Mouse (Mus musculus) liver, embryonic 16.5 days (tissue): Measurements from ENCODE around the gene Sp6. TPM values are rescaled to one million over a fixed set of nuclear protein-coding genes. Genes with fewer than 3 reads are reported as not detected.

ENCODE experiments used
- ATAC-seq: fragments of 200-750 bp; cut with Nextera tagmentation; 2 replicates; pipeline ENCODE4 v1.8.0; 2017; ENCODE audit warnings: low read depth, mild to moderate bottlenecking, moderate number of reproducible peaks, moderate library complexity
- H3K27ac ChIP-seq: fragments of 300-500 bp; sonication (generic); 2 replicates; pipeline ENCODE4 v1.5.1; 2014; ENCODE audit warnings: mild to moderate bottlenecking, low read length
- H3K27me3 ChIP-seq: fragments of 300-500 bp; sonication (generic); 2 replicates; pipeline ENCODE4 v1.6.1; 2014; ENCODE audit warnings: low read depth, low read length, mixed read lengths; ENCODE audit not compliant: control insufficient read depth, insufficient read depth
- H3K36me3 ChIP-seq: fragments of 300-500 bp; sonication (generic); 2 replicates; pipeline ENCODE4 v1.6.1; 2014; ENCODE audit warnings: mild to moderate bottlenecking; ENCODE audit not compliant: control insufficient read depth, insufficient read depth
- H3K4me1 ChIP-seq: fragments of 300-500 bp; sonication (generic); 2 replicates; pipeline ENCODE4 v1.6.1; 2014; ENCODE audit warnings: low read depth, low read length, mixed read lengths; ENCODE audit not compliant: control insufficient read depth
- H3K4me2 ChIP-seq: fragments of 300-500 bp; sonication (generic); 2 replicates; pipeline ENCODE4 v1.6.1; 2014; ENCODE audit warnings: low read depth, low read length, mixed read lengths
- H3K4me3 ChIP-seq: fragments of 300-500 bp; sonication (generic); 2 replicates; pipeline ENCODE4 v1.5.1; 2014; ENCODE audit warnings: low read depth, mild to moderate bottlenecking, low read length
- H3K9ac ChIP-seq: fragments of 300-500 bp; sonication (generic); 2 replicates; pipeline ENCODE4 v1.6.1; 2014; ENCODE audit warnings: low read depth, low read length
- H3K9me3 ChIP-seq: fragments of 300-500 bp; sonication (generic); replicated peaks from 2 replicates; pipeline ENCODE4 v1.6.1; 2016; ENCODE audit warnings: low read length; ENCODE audit not compliant: control insufficient read depth
- WGBS: fragments of 180-500 bp; shearing (Covaris S2); extraction: QIAGEN DNeasy Blood & Tissue Kit; methylation state at CpG from one replicate; pipeline ENCODE4 v1.1.7; 2014; ENCODE audit not compliant: insufficient replicate concordance; 5-methylcytosine and 5-hydroxymethylcytosine counted together
- polyA plus RNA-seq: library from polyadenylated mRNA; unstranded; fragments of >200 nt; fragmentation: Nextera tagmentation; extraction: Ambion mirVana; gene quantifications from 2 replicates; pipeline ENCODE4 v1.2.1, GENCODE M21; 2015

The Sp6 gene
- polyA plus RNA-seq, 1 experiment from 2014 or later, result not detected

DNA sequence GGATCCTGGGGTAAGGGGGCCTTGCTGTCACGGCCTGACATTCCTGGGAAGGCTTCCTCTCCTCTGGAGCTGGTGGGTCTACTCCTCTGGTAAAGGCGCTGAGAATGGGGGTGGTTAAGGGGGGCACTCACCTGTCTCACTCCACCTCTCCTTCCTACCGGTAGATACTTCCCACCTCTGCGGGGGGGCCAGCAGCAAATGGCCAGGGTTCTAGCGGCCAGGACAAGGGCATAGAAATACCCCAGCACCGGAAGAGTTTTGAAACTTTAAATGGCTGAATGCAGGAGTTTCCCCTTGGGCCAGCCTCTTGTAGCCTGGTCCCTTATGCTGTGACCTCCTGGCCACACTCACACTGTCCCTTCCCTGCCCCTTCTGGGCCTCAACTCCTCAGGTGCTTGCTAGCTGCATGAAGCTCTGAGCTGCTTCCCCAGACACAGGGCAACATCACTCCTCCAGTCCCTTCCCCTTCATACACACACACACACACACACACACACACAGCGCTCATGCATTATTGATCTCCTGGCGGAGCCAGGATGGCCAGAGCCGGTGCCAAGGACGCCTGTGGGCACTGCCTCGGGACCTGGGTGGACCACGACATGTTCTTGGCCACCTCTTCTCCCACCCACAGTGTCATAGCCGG, 37.9 kb downstream of the Sp6 start:
- H3K4me1 ChIP-seq, result peaks cover 23% of the 10 kb centered on the region
- H3K4me2 ChIP-seq, result peak overlapping the region; percentile 75
- WGBS, result 11% methylated on average over 13 of the region's 13 CpGs
- H3K27me3 ChIP-seq, result no peaks in the 10 kb centered on the region
- H3K4me3 ChIP-seq, result peak overlapping the region; percentile 62
- peak overlapping the region; percentile 73 for H3K9ac ChIP-seq
- 0 out of 2 replicates have a peak, but pooled peaks have one; percentile 7 for ATAC-seq
- no peaks in the 10 kb centered on the region for H3K36me3 ChIP-seq
- no peaks in the 10 kb centered on the region for H3K9me3 ChIP-seq
- H3K27ac ChIP-seq, result peak overlapping the region; percentile 18; the same call in 1 of the 2 replicates

DNA sequence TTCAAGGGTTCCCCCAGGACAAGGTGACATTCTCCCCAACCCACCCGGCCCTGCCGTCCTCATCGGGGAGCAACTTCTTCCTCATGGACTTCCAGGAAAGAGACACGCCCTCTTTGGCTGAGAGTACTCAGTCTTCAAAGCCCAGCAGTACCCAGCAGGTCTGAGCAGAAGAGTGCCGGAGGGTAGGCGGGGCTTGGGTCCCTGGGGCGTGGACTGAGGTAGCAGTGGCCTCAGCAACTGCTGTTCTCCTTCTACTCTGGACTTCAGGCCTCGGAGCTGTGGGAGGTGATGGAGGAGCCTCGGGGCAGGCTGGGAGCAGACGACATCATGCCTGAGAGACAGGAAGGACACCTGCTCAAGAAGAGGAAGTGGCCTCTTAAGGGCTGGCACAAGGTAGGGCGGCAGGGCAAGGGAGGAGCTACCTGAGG, 39.0 kb downstream of the Sp6 start:
- peak; percentile 64 for ATAC-seq
- Histone ChIP-seq H3K9ac (peak overlapping the region; percentile 73; the same call in 1 of the 2 replicates), H3K9me3 (no peaks in the 10 kb centered on the region), H3K27ac (no peak overlapping the region), H3K27me3 (no peaks in the 10 kb centered on the region), H3K36me3 (no peaks in the 10 kb centered on the region), H3K4me1 (peaks cover 23% of the 10 kb centered on the region), H3K4me3 (peak overlapping the region; percentile 62), H3K4me2 (peak overlapping the region; percentile 75)
- 20% methylated on average over 11 of the region's 11 CpGs for WGBS

DNA sequence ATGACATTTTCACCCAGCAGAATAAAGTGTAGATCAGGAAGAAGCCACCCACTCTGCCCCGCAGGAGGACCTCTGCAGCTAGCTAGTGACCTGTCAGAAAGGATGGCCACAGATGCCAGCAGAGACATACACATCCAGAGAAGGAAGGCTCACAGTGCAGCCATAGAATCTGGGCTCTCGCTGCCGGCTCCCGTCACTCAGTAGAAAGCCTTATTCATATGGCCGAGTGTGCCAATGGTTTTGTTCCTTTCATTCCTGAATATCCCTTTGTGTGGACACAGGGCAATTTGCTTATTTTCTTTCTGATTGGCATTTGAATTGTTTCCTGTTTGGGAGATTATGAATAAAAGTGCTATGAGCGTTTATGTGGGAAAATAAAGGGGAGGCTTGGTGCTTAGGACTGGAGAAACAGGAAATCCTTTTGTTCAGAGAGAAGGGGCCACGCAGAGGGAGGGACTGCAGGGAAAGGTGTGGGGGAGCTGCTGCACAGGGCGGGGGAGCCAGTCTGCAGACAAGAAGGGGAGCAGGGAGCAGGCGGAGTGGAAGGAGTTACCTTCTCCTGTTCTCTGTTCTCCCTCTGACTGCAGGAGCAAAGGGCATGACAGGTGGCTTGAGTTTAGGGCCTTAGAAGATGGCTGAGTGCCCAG, 50.2 kb downstream of the Sp6 start:
- Histone ChIP-seq H3K9ac (no peak overlapping the region), H3K4me1 (no peaks in the 10 kb centered on the region), H3K36me3 (peaks cover 2% of the 10 kb centered on the region; the same call in 1 of the 2 replicates), H3K9me3 (no peaks in the 10 kb centered on the region), H3K27me3 (no peaks in the 10 kb centered on the region), H3K4me2 (no peak overlapping the region), H3K4me3 (no peak overlapping the region), H3K27ac (no peak overlapping the region)
- no peak for ATAC-seq
- WGBS, result 46% methylated on average over 9 of the region's 9 CpGs

DNA sequence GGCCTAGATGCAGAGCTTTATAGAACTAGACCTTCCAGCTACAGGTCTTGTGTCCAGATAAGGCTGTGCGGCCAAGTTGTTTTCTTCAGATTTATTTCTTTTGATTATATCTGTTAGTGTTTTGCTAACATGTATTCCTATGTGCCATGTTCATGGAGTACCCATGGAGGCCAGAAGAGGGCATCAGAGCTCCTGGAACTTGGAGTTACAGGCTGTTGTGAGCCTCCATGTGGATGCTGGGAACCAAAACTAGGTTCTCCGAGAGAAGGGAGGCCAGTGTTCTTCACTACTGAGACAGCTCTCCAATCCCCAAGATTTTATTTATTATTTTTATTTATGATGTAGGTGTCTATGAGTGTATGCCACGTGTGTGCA, 50.7 kb downstream of the Sp6 start:
- Histone ChIP-seq H3K4me1 (no peaks in the 10 kb centered on the region), H3K27ac (no peak overlapping the region), H3K4me2 (no peak overlapping the region), H3K27me3 (no peaks in the 10 kb centered on the region), H3K9me3 (no peaks in the 10 kb centered on the region), H3K9ac (no peak overlapping the region), H3K4me3 (no peak overlapping the region), H3K36me3 (peaks cover 2% of the 10 kb centered on the region; the same call in 1 of the 2 replicates)
- WGBS, result 72% methylated on average over 3 of the region's 3 CpGs
- no peak for ATAC-seq

DNA sequence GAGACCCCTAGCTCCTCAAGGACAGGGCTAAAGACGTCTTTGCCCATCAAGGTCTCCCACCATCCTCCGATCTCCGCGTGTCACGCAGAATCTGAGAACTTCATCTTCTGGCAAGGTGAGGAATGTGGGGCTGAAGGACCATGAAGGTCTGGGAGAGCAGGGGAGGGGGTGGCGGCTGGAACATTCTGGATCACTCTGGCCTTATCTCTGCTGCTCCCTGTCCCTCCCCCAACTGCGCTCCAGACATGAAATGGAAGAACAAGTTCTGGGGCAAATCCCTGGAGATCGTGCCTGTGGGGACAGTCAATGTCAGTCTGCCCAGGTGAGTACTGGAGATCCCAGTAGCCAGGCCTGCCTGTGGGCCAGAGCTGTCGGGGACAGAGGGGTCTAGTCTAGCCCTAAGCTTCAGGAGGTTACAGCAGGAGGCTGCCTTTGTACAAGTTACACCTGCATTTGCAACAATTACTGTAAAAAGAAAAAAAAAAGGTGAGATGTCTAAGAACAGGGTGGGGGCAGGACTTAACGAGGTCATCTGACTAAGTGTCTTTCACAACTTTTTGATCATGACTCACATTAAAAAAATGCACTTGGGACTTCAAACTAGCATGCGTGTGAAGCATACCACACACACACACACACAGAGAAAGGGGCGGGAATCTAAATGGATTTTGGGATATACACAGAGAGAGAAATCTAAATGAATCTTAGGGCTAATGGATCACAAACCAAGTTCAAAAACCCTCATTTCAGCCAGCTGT, 52.5 kb downstream of the Sp6 start:
- no peaks in the 10 kb centered on the region for H3K4me1 ChIP-seq
- H3K9me3 ChIP-seq, result no peaks in the 10 kb centered on the region
- H3K27me3 ChIP-seq, result no peaks in the 10 kb centered on the region
- WGBS, result 80% methylated on average over 12 of the region's 12 CpGs
- no peak overlapping the region for H3K9ac ChIP-seq
- no peak for ATAC-seq
- no peak overlapping the region for H3K27ac ChIP-seq
- H3K4me2 ChIP-seq, result no peak overlapping the region
- no peaks in the 10 kb centered on the region; the same call in 1 of the 2 replicates for H3K36me3 ChIP-seq
- H3K4me3 ChIP-seq, result no peak overlapping the region

DNA sequence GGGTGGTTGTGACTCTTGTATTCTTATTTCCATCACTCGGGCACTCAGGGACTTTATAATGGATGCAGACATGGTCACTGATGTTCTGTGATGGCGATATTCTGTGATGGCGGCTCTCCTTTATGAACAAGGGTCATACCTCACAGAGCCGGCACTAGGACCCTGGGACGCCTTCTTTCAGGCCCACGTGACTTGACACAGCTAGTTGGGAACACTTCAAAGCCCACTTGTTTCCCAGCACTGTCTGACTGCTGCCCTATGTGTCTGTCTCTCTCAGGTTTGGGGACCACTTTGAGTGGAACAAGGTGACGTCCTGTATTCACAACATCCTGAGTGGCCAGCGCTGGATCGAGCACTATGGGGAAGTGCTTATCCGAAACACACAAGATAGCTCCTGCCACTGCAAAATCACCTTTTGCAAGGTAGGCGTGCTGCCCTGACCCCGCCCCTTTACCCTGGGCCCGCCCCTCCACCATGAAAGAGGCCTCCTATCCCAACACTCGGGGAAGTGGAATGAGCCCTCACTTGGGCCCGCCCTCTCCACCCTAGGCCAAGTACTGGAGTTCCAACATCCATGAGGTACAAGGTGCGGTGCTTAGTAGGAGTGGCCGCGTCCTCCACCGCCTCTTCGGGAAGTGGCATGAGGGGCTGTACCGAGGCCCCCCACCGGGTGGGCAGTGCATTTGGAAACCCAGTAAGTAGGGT, 53.6 kb downstream of the Sp6 start:
- 69% methylated on average over 22 of the region's 22 CpGs for WGBS
- Histone ChIP-seq H3K9ac (no peak overlapping the region), H3K36me3 (no peaks in the 10 kb centered on the region; the same call in 1 of the 2 replicates), H3K27me3 (no peaks in the 10 kb centered on the region), H3K9me3 (no peaks in the 10 kb centered on the region), H3K27ac (no peak overlapping the region), H3K4me1 (no peaks in the 10 kb centered on the region), H3K4me3 (no peak overlapping the region), H3K4me2 (no peak overlapping the region)
- 0 out of 2 replicates have a peak, but pooled peaks have one; percentile 16 for ATAC-seq

DNA sequence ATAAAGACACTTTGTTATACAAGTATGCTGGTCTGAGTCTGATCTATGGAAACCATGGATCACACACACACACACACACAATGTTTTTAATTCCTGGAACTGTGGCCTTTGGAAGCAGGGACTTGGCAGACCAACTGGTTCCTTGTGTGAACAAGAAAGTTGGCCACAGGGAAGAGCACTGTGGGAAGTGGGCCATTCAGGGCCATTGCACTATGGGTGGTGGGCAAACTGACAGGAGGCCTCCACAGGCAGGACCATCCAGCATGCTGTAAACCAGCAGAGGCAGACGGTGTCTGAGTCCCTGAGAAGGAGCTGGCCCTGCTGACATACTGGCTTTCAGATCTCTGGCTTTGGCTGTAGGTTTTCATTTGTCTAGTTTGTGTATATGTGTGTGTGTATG, 56.1 kb downstream of the Sp6 start:
- H3K4me1 ChIP-seq, result no peaks in the 10 kb centered on the region
- H3K4me2 ChIP-seq, result no peak overlapping the region
- no peak overlapping the region for H3K27ac ChIP-seq
- 83% methylated on average over 1 of the region's 1 CpGs for WGBS
- H3K9ac ChIP-seq, result no peak overlapping the region
- H3K36me3 ChIP-seq, result no peaks in the 10 kb centered on the region; the same call in 1 of the 2 replicates
- ATAC-seq, result no peak
- H3K27me3 ChIP-seq, result no peaks in the 10 kb centered on the region
- H3K4me3 ChIP-seq, result no peak overlapping the region
- H3K9me3 ChIP-seq, result no peaks in the 10 kb centered on the region

DNA sequence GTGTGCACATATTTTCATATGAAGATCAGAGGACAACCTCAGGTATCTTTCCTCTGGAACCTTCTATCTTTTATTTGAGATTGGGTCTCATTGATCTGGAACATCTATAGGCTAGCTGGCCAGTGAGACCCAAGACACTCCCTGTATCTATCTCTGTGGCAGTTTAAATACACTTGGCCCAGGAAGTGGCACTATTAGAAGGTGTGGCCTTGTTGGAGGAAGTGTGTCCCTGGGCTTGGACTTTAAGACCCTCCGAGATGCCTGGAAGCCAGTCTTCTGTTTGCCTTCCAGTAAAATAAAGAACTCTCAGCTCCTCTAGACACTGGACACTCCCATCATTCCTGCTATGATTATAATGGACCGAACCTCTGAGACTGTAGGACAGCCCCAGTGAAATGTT, 56.6 kb downstream of the Sp6 start:
- Histone ChIP-seq H3K36me3 (no peaks in the 10 kb centered on the region; the same call in 1 of the 2 replicates), H3K9me3 (no peaks in the 10 kb centered on the region), H3K4me3 (no peak overlapping the region), H3K27ac (no peak overlapping the region), H3K27me3 (no peaks in the 10 kb centered on the region), H3K4me1 (no peaks in the 10 kb centered on the region), H3K4me2 (no peak overlapping the region), H3K9ac (no peak overlapping the region)
- ATAC-seq, result no peak
- WGBS, result 64% methylated on average over 2 of the region's 2 CpGs
